Mouse (Mus musculus) A20 (cell line): ENCODE measurements around the gene Foxp1.
A peak's percentile ranks its signal among the peaks of the same experiment; 100 is the strongest.

Source experiments
- DNase-seq: peaks from one replicate; pipeline ENCODE4 v3.0.0-alpha.2; 2011; ENCODE audit warnings: low read depth, low spot score

Gene Foxp1

GRCm38 (mm10) chr6:99056379-99056778 lies 466.1 kb downstream of the Foxp1 start:
- DNase-seq: peak; percentile 26

GRCm38 (mm10) chr6:99053998-99054397 lies 468.5 kb downstream of the Foxp1 start:
- peak; percentile 88 for DNase-seq

GRCm38 (mm10) chr6:99053111-99053510 lies 469.4 kb downstream of the Foxp1 start:
- peak; percentile 90 for DNase-seq

- no peak for DNase-seq
Observed at GRCm38 (mm10) chr6:99051724-99052123, 470.8 kb downstream of the Foxp1 start.

DNA sequence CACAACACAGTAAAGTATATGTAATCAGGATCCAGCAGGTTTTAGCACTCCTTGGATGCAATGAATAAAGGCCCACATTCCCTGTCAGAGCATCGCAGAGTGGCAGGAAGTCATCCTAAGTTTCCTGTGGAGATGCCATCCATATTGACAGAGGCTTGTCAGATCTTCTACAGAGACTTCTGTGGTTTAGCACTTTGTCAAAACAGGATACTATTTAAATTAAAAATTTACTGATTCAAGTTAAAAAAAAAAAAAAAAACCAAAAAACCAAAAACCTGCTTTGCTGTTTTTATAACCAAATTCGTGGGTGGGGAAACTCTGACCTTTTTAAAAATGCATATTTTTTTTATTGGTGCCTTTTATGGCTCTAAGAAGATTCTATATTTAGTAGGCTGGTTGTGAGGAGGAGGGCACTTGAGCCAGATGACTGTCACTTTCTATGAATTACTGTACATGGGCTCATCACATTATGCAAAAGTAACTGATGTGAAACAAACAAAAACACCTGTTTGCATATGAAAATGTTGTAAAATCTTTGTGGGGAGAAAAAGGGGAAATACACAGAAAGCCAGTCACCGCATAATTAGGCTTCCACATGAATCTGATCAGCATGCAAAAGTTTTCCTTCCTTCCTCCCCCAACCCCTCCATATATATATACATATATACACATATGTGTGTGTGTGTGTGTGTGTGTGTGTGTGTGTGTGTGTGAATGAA lies 472.1 kb downstream of the Foxp1 start:
- DNase-seq: peak; percentile 81

DNA sequence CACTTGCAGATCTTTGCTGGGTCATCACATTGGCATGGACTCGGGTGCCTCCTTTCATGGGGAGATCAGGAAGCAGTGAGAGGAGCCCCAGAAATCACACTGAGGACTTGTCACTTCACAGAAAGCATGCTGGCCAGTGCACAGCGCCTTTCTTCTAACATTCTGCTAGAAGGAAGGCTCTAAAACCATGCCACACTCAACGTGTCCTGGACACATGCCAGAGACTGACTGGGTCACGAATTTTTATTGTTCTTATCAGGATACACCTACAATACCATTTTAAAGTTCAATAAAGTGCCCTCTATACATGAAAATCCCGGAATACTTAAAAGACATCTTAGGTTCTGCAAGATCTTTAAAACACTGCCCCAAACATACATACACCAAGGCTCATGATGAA lies 475.2 kb downstream of the Foxp1 start:
- no peak for DNase-seq

- DNase-seq: no peak
Observed at GRCm38 (mm10) chr6:99045845-99046788, 476.4 kb downstream of the Foxp1 start.

GRCm38 (mm10) chr6:99043932-99044664 lies 478.4 kb downstream of the Foxp1 start:
- DNase-seq: no peak

- no peak for DNase-seq
Observed at GRCm38 (mm10) chr6:99043226-99043625, 479.3 kb downstream of the Foxp1 start.

GRCm38 (mm10) chr6:99042175-99042954 lies 480.2 kb downstream of the Foxp1 start:
- no peak for DNase-seq

DNA sequence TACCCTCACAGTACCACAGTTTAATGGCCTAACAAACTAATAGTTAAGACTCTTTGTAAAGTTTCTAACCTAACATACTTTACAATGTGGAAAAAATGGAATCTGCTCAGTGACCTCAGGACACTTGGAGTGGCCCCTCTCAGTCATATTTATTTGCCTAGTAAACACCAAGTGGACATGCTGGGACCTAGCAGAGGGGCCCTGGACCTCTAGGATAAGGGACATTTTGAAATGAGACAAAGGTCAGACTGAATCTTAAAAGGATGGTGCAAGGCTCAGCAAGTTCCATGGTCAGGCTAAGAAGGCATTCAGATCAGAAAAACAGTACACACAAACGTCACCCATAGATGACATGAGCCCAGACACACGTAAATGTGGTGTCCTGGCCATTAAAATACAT lies 483.5 kb downstream of the Foxp1 start:
- no peak for DNase-seq

DNA sequence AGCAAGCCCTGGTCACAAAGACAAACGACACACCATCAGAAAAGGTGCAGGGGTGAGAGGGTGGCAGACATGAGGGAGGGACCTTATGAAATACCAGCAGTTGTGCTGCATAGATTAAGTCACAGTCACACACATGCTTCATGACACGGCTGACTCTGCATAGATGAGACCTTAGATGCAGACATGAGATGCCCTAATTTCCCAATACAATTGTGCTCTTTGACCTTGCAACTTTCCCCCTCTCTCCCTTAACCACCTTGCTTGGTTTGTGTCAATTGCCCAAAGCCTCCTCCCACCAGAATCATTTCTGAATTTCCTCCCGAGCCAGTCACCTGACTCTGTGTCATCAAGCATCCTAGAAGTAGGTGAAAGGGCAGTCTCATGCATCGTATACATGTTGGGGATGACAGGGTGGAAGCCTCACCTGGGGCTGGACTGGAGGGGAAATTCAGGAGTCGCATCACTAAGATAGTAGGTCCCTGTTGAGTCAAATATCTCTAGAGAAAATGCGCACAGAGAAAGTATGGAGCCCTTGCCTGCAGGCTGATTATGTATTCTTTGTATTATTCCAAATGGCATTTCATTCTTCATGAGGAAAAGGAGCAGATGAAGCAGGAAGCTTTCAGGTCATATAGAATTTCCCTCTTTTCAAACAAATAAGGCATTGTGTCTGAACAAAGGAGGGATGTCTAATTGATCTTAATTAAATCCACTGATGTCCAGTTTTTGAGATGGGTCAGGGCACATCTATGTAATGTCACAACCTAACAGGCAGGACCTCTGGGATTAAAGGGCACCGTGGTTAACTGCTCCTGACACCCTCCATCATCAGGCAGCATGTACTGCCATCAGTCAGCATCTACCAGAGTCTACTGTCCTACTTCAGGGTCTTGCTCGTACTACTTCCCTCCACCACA lies 486.8 kb downstream of the Foxp1 start:
- no peak for DNase-seq

- DNase-seq: peak; percentile 16
Observed at GRCm38 (mm10) chr6:99033062-99033461, 489.5 kb downstream of the Foxp1 start.

GRCm38 (mm10) chr6:99031321-99031903 lies 491.1 kb downstream of the Foxp1 start:
- DNase-seq: peak; percentile 50

GRCm38 (mm10) chr6:99030251-99030650 lies 492.3 kb downstream of the Foxp1 start:
- DNase-seq: no peak

- DNase-seq: no peak
Observed at GRCm38 (mm10) chr6:99029438-99029837, 493.1 kb downstream of the Foxp1 start.

GRCm38 (mm10) chr6:99028989-99029305 lies 493.6 kb downstream of the Foxp1 start:
- no peak for DNase-seq

DNA sequence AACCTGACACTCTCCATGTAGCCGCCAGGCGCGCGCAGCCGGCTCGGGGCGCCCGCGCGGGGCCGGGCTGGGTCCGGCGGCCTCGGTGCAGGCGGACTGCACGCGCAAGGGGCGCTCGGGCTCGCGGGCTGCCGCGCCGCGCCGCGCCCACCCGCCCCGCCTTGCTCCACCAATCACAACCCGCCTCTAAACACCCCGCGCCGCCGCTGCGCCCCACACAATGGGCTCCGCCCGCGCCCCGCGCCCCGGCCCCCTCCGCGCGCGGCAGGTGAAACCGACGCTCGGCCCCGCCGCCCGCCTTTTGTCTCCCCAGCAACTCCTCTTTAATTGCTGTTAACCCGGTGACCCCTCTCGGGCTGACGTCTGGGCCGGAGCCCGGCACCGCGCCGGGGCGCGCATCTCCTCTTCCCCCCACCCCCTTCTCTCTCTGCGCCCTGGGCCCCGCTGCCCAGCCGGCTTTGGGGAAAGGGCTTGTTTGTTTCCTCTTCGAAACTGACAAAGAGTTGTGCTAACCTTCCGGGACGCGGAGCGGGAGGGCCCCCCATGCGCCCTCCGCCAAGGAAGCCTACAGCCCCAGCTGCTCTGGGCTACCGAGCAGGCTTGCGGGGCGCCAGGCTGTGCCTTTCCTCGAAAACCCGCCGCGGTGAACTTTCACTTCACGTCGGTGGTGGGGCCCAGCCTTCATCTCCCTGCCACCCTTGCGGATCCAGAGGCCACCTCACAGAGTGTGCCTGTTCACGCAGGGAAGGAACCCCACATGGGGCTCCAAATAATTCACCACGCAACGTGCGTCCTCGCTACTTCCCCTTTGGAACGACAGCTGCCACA lies 494.1 kb downstream of the Foxp1 start:
- DNase-seq: peak; percentile 79

DNA sequence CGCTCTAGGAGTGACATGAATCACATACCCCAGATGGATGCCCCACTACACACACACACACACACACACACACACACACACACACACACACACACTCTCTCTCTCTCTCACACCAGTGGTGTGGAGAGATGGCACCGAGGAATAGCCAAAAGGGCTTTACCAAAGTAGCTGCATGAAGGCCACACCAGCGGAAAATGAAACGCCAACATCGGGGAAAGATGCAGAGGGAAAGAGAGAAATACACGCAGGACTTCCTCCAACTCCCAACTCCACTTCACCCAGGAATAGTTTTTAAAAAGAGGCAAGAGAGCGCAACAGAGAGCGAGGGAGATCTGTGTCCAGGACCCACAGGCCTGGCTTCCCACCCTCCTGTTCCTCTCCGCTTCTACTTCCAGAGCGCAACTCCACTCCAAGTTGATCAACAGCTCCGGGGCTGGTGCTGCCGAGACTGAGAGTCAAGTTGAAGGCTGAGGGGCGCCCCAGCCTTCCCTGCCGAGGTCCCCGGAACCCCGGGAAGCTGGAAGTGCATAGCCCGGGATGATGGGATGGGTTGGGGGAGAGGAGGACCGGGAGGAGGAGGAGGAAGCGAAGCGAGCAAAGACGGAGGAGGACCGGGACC lies 494.9 kb downstream of the Foxp1 start:
- DNase-seq: peak; percentile 76
